In the genomic region with DNA sequence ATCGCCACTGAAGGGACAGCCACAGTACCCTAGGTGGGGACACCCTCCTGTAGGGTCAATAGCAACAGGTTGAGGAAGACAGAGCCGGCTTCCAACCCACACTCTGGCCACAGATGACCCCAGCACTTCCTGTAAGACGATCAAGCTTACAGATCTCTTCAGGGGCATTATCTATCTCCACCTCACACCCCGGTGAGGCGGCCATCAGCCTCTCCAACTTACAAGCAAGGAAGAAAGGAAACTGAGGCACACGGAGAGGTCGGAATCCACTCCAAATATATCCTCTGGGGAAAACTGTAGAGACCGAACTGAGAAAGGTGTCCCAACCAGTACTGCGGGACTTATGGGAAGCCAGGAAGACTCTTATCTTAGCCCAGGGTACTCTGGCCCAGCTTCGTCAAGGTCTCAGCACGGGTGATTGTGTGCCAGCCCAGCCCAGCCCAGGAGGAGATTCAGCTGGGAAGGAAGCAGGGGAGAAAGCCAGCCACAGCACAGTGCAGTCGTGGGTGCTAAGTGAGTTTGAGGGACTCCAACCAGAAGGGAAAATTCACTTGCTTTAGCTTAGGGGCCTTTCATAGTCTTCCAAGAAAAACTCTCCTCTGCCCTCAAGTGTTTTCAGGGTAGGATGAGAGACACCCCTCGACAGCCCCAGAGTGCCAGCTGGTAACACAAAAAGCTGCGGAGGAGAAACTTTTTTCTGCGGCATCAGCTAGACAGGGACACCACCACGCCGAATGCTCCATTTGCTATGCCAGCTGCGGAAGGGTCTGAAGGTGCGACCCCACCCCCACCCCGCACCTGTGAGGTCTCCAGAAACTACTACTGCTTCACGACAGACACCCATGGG, we compare ENCODE assay signal across 8 mouse cellular contexts. TPM values are rescaled to one million over a fixed set of nuclear protein-coding genes. Genes with fewer than 3 reads are reported as not detected.
A peak's percentile ranks its signal among the peaks of the same experiment; 100 is the strongest.
DNase-seq lines count a peak whose midpoint lies in the region; ATAC-seq lines count a peak whose summit lies in the region.

No protein-coding gene starts in this region.

- DNase-seq in heart, embryonic 10.5 days (ENCODE audit: low spot score), result no peak
- DNase-seq in heart, postnatal 4 days, result no peak
- peak; percentile 19 for DNase-seq in urinary bladder, adult 2 months (ENCODE audit: low spot score)
- DNase-seq in urinary bladder, postnatal 36 days (ENCODE audit: low spot score in 2 of 2), result no peak
- DNase-seq in T-cell, adult 2 months (ENCODE audit: low spot score), result no peak
- no peak for DNase-seq in MN1 (ENCODE audit: low spot score)

- peaks cover 9% of the 10 kb centered on the region for H3K27me3 ChIP-seq in heart, embryonic 10.5 days (ENCODE audit: insufficient read depth, poor library complexity, severe bottlenecking)
- no peaks in the 10 kb centered on the region for H3K27me3 ChIP-seq in limb, embryonic 15.5 days

- peak overlapping the region; percentile 96 for H3K4me2 ChIP-seq in limb, embryonic 15.5 days

- H3K9ac ChIP-seq in limb, embryonic 15.5 days, result peak overlapping the region; percentile 59

- H3K4me3 ChIP-seq in heart, embryonic 10.5 days, result peak overlapping the region; percentile 86
- H3K4me3 ChIP-seq in limb, embryonic 15.5 days, result peak overlapping the region; percentile 79

- ATAC-seq in limb, embryonic 15.5 days (ENCODE audit: insufficient number of reproducible peaks, low FRiP score, low TSS enrichment, low read depth), result no peak
- no peak for ATAC-seq in frontal cortex, adult (ENCODE audit: low TSS enrichment)

- H3K27ac ChIP-seq in heart, embryonic 10.5 days, result peak overlapping the region; percentile 93
- no peak overlapping the region for H3K27ac ChIP-seq in limb, embryonic 15.5 days

- 4% methylated on average over 21 of the region's 21 CpGs for WGBS in heart, embryonic 10.5 days
- 7% methylated on average over 21 of the region's 21 CpGs for WGBS in limb, embryonic 15.5 days

- H3K4me1 ChIP-seq in heart, embryonic 10.5 days, result peaks cover 98% of the 10 kb centered on the region
- H3K4me1 ChIP-seq in limb, embryonic 15.5 days, result peaks cover 74% of the 10 kb centered on the region

- H3K9me3 ChIP-seq in heart, embryonic 10.5 days, result no peaks in the 10 kb centered on the region
- H3K9me3 ChIP-seq in limb, embryonic 15.5 days, result no peaks in the 10 kb centered on the region

- no peaks in the 10 kb centered on the region for H3K36me3 ChIP-seq in heart, embryonic 10.5 days
- no peaks in the 10 kb centered on the region for H3K36me3 ChIP-seq in limb, embryonic 15.5 days

RNA-seq across cellular contexts. Expression of a gene that starts 1.5 kb away (rescaled TPM):
- 5.7 and 6.7 TPM in 2 replicates for polyA plus RNA-seq in heart, embryonic 10.5 days (2016; fragmentation: Nextera tagmentation; extraction: Ambion mirVana)
- total RNA-seq in heart, postnatal 4 days (2021), result 10 to 100 TPM; 35.2 to 37.2 TPM
- polyA plus RNA-seq in urinary bladder, adult 2 months (2012; rRNA removed), result 14.6 and 23.1 TPM in 2 replicates
- 4.2 and 4.7 TPM in 2 replicates for polyA plus RNA-seq in limb, embryonic 15.5 days (2015; fragmentation: Nextera tagmentation; extraction: Ambion mirVana)

RNA-seq across cellular contexts. Expression of a gene that starts 32.4 kb away (rescaled TPM):
- 0.28 and 0.64 TPM in 2 replicates for polyA plus RNA-seq in heart, embryonic 10.5 days (2016; fragmentation: Nextera tagmentation; extraction: Ambion mirVana)
- 1 to 10 TPM; 2.5 to 2.8 TPM for total RNA-seq in heart, postnatal 4 days (2021)
- 2.9 and 3.2 TPM in 2 replicates for polyA plus RNA-seq in urinary bladder, adult 2 months (2012; rRNA removed)
- polyA plus RNA-seq in limb, embryonic 15.5 days (2015; fragmentation: Nextera tagmentation; extraction: Ambion mirVana), result 0.97 and 1.4 TPM in 2 replicates
